Mouse (Mus musculus) liver, postnatal 0 days (tissue): ENCODE measurements at regions not wholly inside any gene's neighbourhood (a gene's known extent, or its start where the extent isn't known, plus 50 kb on each side); places are given as distances from the start of the nearest gene placed in this dataset.

Source experiments
- ATAC-seq: fragments of 200-750 bp; cut with Nextera tagmentation; 2 replicates; pipeline ENCODE4 v1.8.0; 2017; ENCODE audit warnings: mild to moderate bottlenecking, moderate library complexity
- DNase-seq: peaks from one replicate; pipeline ENCODE4 v3.0.0-alpha.2; 2016
- H3K27ac ChIP-seq: fragments of 300-500 bp; sonication (generic); 2 replicates; pipeline ENCODE4 v1.5.1; 2014; ENCODE audit warnings: antibody characterized with exemption, moderate library complexity, mild to moderate bottlenecking, low read depth
- H3K27me3 ChIP-seq: fragments of 300-500 bp; sonication (generic); 2 replicates; pipeline ENCODE4 v1.6.1; 2014; ENCODE audit warnings: low read length, control low read depth, mixed read lengths; ENCODE audit not compliant: insufficient read depth
- H3K36me3 ChIP-seq: fragments of 300-500 bp; sonication (generic); replicated peaks from 2 replicates; pipeline ENCODE4 v1.6.1; 2014; ENCODE audit warnings: mild to moderate bottlenecking, control low read depth, low read length, moderate library complexity, mixed read lengths; ENCODE audit not compliant: insufficient read depth
- H3K4me1 ChIP-seq: fragments of 300-500 bp; sonication (generic); 2 replicates; pipeline ENCODE4 v1.6.1; 2014; ENCODE audit warnings: antibody characterized with exemption, mild to moderate bottlenecking, control low read depth; ENCODE audit not compliant: insufficient read depth
- H3K4me2 ChIP-seq: fragments of 300-500 bp; sonication (generic); 2 replicates; pipeline ENCODE4 v1.6.1; 2014; ENCODE audit warnings: low read depth, mild to moderate bottlenecking, low read length, moderate library complexity, mixed read lengths
- H3K4me3 ChIP-seq: fragments of 300-500 bp; sonication (generic); 2 replicates; pipeline ENCODE4 v1.5.1; 2014; ENCODE audit warnings: low read depth, low read length
- H3K9ac ChIP-seq: fragments of 300-500 bp; sonication (generic); replicated peaks from 2 replicates; pipeline ENCODE4 v1.6.1; 2014; ENCODE audit warnings: mild to moderate bottlenecking, moderate library complexity
- H3K9me3 ChIP-seq: fragments of 300-500 bp; sonication (generic); 2 replicates; pipeline ENCODE4 v1.6.1; 2016; ENCODE audit warnings: mild to moderate bottlenecking, control low read depth, low read length, mixed read lengths
- CTCF ChIP-seq: sonication (generic); IDR thresholded peaks from 2 replicates; pipeline ENCODE4 v1.5.1; 2016; ENCODE audit warnings: antibody characterized with exemption, low read depth
- EP300 ChIP-seq: IDR thresholded peaks from 2 replicates; pipeline ENCODE4 v1.6.1; 2016; ENCODE audit warnings: antibody characterized with exemption, low read depth, mild to moderate bottlenecking
- WGBS: fragments of 180-500 bp; shearing (Covaris S2); extraction: QIAGEN DNeasy Blood & Tissue Kit; methylation state at CpG from one replicate; pipeline ENCODE4 v1.1.7; 2014; ENCODE audit not compliant: insufficient replicate concordance; 5-methylcytosine and 5-hydroxymethylcytosine counted together

GRCm38 (mm10) chr4:125194722-125195380 lies 67.2 kb upstream of the Zc3h12a start:
- Histone ChIP-seq H3K9me3 (no peaks in the 10 kb centered on the region), H3K27ac (no peak overlapping the region), H3K4me1 (no peaks in the 10 kb centered on the region), H3K9ac (no peak overlapping the region), H3K4me2 (no peak overlapping the region), H3K27me3 (peaks cover 3% of the 10 kb centered on the region; the same call in 1 of the 2 replicates), H3K36me3 (no peaks in the 10 kb centered on the region), H3K4me3 (no peak overlapping the region)
- no peak for ATAC-seq
- TF ChIP-seq EP300 (no peak), CTCF (no peak)
- 45% methylated on average over 12 of the region's 12 CpGs for WGBS
- no peak for DNase-seq

- Histone ChIP-seq H3K9ac (no peak overlapping the region), H3K4me3 (no peak overlapping the region), H3K4me2 (no peak overlapping the region), H3K9me3 (no peaks in the 10 kb centered on the region), H3K27me3 (peaks cover 3% of the 10 kb centered on the region; the same call in 1 of the 2 replicates), H3K4me1 (no peaks in the 10 kb centered on the region), H3K27ac (no peak overlapping the region), H3K36me3 (no peaks in the 10 kb centered on the region)
- TF ChIP-seq EP300 (no peak), CTCF (no peak)
- WGBS = 81% methylated on average over 12 of the region's 12 CpGs
- ATAC-seq (no peak), DNase-seq (no peak)
Measured at GRCm38 (mm10) chr4:125194298-125194697, 66.7 kb upstream of the Zc3h12a start.

DNA sequence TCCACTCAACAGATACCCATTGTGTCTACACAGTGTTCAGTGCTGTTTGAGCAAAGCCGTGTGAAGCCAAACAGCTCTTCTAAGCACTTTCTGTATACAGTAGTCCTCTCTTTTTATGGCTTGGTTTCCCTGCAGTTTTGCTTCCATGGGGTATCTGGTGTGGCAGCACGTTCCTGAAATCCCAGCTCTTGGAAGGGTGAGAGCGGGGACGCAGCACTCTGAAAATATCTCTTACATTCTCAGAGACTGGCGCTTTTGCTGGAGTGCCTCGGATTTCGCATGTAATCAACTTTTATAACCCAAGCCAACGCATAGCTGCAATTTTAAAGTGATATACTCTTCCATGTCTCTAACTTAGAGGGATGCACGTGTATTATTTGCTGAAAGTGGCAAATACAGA lies 64.0 kb upstream of the Zc3h12a start:
- Histone ChIP-seq H3K4me3 (no peak overlapping the region), H3K27ac (no peak overlapping the region), H3K9me3 (no peaks in the 10 kb centered on the region), H3K36me3 (no peaks in the 10 kb centered on the region), H3K9ac (no peak overlapping the region), H3K27me3 (peaks cover 3% of the 10 kb centered on the region; the same call in 1 of the 2 replicates), H3K4me2 (no peak overlapping the region), H3K4me1 (no peaks in the 10 kb centered on the region)
- 64% methylated on average over 9 of the region's 9 CpGs for WGBS
- DNase-seq (no peak), ATAC-seq (no peak)
- TF ChIP-seq EP300 (no peak), CTCF (no peak)

GRCm38 (mm10) chr4:125191010-125191409 lies 63.4 kb upstream of the Zc3h12a start:
- peaks cover 3% of the 10 kb centered on the region; the same call in 1 of the 2 replicates for H3K27me3 ChIP-seq
- no peak overlapping the region for H3K27ac ChIP-seq
- ATAC-seq = no peak
- no peaks in the 10 kb centered on the region for H3K36me3 ChIP-seq
- no peak overlapping the region for H3K9ac ChIP-seq
- H3K4me1 ChIP-seq = no peaks in the 10 kb centered on the region
- H3K9me3 ChIP-seq = no peaks in the 10 kb centered on the region
- no peak for TF ChIP-seq CTCF
- TF ChIP-seq EP300 = no peak
- no peak overlapping the region for H3K4me3 ChIP-seq
- no peak overlapping the region for H3K4me2 ChIP-seq
- DNase-seq = no peak
- 26% methylated on average over 11 of the region's 11 CpGs for WGBS

DNA sequence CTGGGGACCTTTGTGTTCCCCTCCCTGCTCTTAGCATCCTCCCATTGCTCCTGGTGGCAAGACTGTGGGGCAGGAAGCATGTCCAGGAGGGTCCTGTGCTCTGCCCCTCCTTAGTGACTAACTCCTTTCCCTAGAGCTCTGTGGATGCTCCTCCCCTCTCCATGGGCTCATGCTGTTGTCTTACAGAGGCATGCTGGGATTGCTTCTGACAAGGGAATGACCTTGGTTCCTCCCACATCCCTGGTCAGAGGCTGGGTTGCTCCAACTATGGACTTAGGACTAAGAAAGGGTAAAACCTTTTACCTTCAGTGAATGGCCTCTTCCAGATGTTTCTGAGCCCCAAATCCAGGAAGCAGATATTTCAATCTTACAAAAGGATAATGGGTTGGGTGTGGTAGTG lies 62.3 kb upstream of the Zc3h12a start:
- Histone ChIP-seq H3K4me2 (no peak overlapping the region), H3K4me1 (no peaks in the 10 kb centered on the region), H3K27me3 (no peaks in the 10 kb centered on the region; the same call in 1 of the 2 replicates), H3K9ac (no peak overlapping the region), H3K4me3 (no peak overlapping the region), H3K27ac (no peak overlapping the region), H3K9me3 (no peaks in the 10 kb centered on the region), H3K36me3 (no peaks in the 10 kb centered on the region)
- DNase-seq = no peak
- no peak for ATAC-seq
- no peak for TF ChIP-seq EP300
- no peak for TF ChIP-seq CTCF

DNA sequence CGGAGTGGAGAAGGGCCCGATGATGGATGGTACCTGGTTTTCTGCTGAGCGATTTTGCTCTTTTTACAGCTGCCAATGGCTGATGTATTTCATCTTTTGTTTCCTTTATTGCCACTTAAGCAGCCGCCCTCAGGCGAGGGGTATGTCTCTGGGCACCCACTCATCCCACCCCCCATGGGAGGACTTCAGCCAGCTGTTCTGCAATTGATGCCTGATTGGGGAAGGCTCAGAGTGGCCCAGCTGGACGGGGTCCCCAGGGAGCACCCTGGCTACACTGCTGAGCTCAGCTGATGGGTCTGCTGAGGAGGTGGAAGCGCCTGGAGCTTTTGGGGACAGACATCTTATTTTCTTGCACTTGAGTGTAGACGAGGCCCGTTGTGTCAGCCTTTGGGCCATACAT lies 58.6 kb upstream of the Zc3h12a start:
- no peak overlapping the region for H3K27ac ChIP-seq
- WGBS = 64% methylated on average over 9 of the region's 9 CpGs
- no peak overlapping the region for H3K4me3 ChIP-seq
- no peak overlapping the region for H3K4me2 ChIP-seq
- no peaks in the 10 kb centered on the region for H3K36me3 ChIP-seq
- H3K4me1 ChIP-seq = no peaks in the 10 kb centered on the region
- no peak overlapping the region for H3K9ac ChIP-seq
- no peak for ATAC-seq
- H3K27me3 ChIP-seq = no peaks in the 10 kb centered on the region
- DNase-seq = no peak
- no peak for TF ChIP-seq CTCF
- no peak for TF ChIP-seq EP300
- no peaks in the 10 kb centered on the region for H3K9me3 ChIP-seq

DNA sequence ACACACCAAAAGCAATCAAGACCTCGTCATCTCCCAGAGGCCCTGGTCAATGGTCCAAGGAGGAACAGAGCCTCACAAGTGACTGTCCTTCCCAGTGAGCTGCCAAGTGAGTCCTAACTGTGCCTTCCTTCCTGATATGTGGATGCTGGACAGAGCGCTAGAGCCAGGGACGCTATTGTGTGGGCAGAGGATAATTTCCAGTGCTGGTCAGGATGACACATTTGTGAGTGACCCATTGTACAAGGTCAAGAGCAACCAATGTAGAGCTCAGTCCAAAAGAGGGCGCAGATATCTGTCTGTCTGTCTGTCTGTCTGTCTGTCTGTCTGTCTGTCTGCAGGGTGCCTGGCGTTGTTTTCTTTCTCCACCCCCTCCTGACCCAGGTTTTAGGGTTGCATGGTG lies 57.4 kb upstream of the Zc3h12a start:
- Histone ChIP-seq H3K27me3 (no peaks in the 10 kb centered on the region), H3K4me3 (no peak overlapping the region), H3K9ac (no peak overlapping the region), H3K27ac (no peak overlapping the region), H3K4me2 (no peak overlapping the region), H3K36me3 (no peaks in the 10 kb centered on the region), H3K4me1 (no peaks in the 10 kb centered on the region), H3K9me3 (no peaks in the 10 kb centered on the region)
- 65% methylated on average over 5 of the region's 5 CpGs for WGBS
- ATAC-seq (no peak), DNase-seq (no peak)
- no peak for TF ChIP-seq EP300
- no peak for TF ChIP-seq CTCF
